Mouse (Mus musculus) CD4-positive, CD25-positive, alpha-beta regulatory T cell, adult 2 months (primary cell): ENCODE results near the gene Secisbp2.
A peak's percentile ranks its signal among the peaks of the same experiment; 100 is the strongest.
"Not testable (repeated sequence)": the region's sequence is repeated elsewhere in the genome, so short reads cannot be mapped to it uniquely, and the experiment has no call there.

ENCODE experiments used
- DNase-seq: peaks from one replicate; pipeline ENCODE4 v3.0.0-alpha.2; 2012; ENCODE audit warnings: low read depth, low spot score

Gene Secisbp2

GRCm38 (mm10) chr13:51643924-51644828 is 7.3 kb upstream of the Secisbp2 start:
- no peak for DNase-seq

GRCm38 (mm10) chr13:51644829-51645789 is 6.4 kb upstream of the Secisbp2 start, which contains the start of gene Cks2:
TSS of gene Cks2 (plus strand) at chr13:51645232.
- peak; percentile 99 for DNase-seq

- DNase-seq = peak; percentile 47
Measured at GRCm38 (mm10) chr13:51645872-51646271, 5.6 kb upstream of the Secisbp2 start.

- DNase-seq = no peak
Measured at GRCm38 (mm10) chr13:51646362-51647027, 5.0 kb upstream of the Secisbp2 start.

GRCm38 (mm10) chr13:51647770-51648169 is 3.7 kb upstream of the Secisbp2 start:
- DNase-seq = no peak

GRCm38 (mm10) chr13:51648237-51648636 is 3.3 kb upstream of the Secisbp2 start:
- no peak for DNase-seq

- no peak for DNase-seq
Measured at GRCm38 (mm10) chr13:51649740-51650139, 1.8 kb upstream of the Secisbp2 start.

- no peak for DNase-seq
Measured at GRCm38 (mm10) chr13:51653159-51653558, 1.7 kb downstream of the Secisbp2 start.

GRCm38 (mm10) chr13:51653961-51654360 is 2.5 kb downstream of the Secisbp2 start:
- DNase-seq = no peak

- no peak for DNase-seq
Measured at GRCm38 (mm10) chr13:51656516-51657235, 5.2 kb downstream of the Secisbp2 start.

- DNase-seq = no peak
Measured at GRCm38 (mm10) chr13:51658094-51658493, 6.6 kb downstream of the Secisbp2 start.

- no peak for DNase-seq
Measured at GRCm38 (mm10) chr13:51659573-51659972, 8.1 kb downstream of the Secisbp2 start.

GRCm38 (mm10) chr13:51663561-51663960 is 12.1 kb downstream of the Secisbp2 start:
- no peak for DNase-seq

GRCm38 (mm10) chr13:51668195-51668594 is 16.7 kb downstream of the Secisbp2 start:
- not testable (repeated sequence) for DNase-seq

- DNase-seq = peak; percentile 49
Measured at GRCm38 (mm10) chr13:51676641-51677040, 25.1 kb downstream of the Secisbp2 start.

- peak; percentile 37 for DNase-seq
Measured at GRCm38 (mm10) chr13:51677041-51677440, 25.5 kb downstream of the Secisbp2 start.

GRCm38 (mm10) chr13:51677630-51678185 is 26.2 kb downstream of the Secisbp2 start:
- no peak for DNase-seq

- no peak for DNase-seq
Measured at GRCm38 (mm10) chr13:51678687-51679086, 27.2 kb downstream of the Secisbp2 start.

- no peak for DNase-seq
Measured at GRCm38 (mm10) chr13:51679332-51679731, 27.8 kb downstream of the Secisbp2 start.

GRCm38 (mm10) chr13:51681076-51681475 is 29.6 kb downstream of the Secisbp2 start:
- DNase-seq = no peak
